Mouse (Mus musculus) cerebellum, adult 2 months (tissue): ENCODE data around the gene 1700069L16Rik.
A peak's percentile ranks its signal among the peaks of the same experiment; 100 is the strongest.

Experiments
- CTCF ChIP-seq: fragments of 200-500 bp; IDR thresholded peaks from 2 replicates; pipeline ENCODE4 v1.5.1; 2011; ENCODE audit warnings: low read depth, mild to moderate bottlenecking, control low read depth, low read length, moderate library complexity, borderline replicate concordance; ENCODE audit not compliant: insufficient read depth
- POLR2A ChIP-seq: fragments of 200-500 bp; IDR thresholded peaks from 2 replicates; pipeline ENCODE4 v1.6.1; 2011; ENCODE audit warnings: low read length, control low read depth, borderline replicate concordance; ENCODE audit not compliant: insufficient read depth

DNA sequence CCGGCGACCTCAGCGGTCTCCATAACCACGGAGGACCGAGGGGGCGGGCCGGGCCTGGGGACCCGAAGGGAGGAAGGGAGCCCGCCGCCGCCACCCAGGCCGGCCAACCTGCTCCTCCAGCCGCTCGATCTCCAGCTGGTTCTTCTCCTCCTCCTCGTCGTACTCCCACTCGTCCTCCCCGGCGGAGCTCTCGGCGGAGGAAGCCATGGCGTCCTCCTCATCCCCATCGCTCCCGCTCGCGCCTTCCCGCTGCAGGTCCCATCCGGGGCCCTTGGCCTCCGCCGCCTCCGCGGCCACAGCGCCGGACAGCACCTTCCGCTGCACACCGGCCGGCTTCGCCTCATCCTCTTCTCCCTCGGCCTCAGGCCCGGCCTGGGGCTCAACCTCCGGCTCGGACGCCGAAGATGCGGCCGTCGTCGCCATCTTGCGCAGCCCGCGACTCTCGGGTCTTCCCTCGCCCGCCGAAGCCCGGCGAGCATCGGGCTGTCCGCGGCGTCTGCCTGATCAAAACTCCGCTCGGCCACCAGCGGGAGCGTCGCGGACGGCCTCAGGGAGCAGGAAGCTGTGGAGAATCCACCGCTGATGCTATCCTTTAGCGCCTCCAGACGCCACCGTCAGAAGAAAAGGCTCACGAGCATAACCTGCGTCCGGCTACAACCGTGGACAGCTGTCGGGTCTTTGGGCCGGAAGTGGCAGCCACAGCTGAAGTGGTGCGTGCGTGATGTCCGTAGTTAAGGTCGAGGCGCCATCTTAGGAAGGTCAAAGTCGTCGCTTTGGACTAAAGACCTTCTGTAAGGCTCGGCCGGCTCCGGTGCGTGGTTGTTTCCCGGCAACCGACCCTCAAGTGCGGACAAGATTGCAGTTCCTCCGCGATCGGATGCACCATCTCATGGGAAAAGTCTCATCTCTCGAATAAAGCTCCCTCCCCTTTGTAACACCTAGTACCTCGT, 46.9 kb upstream of the 1700069L16Rik start:
- TF ChIP-seq CTCF (no peak), POLR2A (peak; percentile 59)
